Mouse (Mus musculus) right cerebral cortex, postnatal 36 days (tissue): ENCODE data around the gene Kcnk4.
A peak's percentile ranks its signal among the peaks of the same experiment; 100 is the strongest.

ENCODE experiments used
- DNase-seq, 2 experiments: peaks; one replicate each; pipeline ENCODE4 v3.0.0; 2022; ENCODE audit warnings: low spot score in 2 of 2, mixed read lengths in 1 of 2

The Kcnk4 gene

DNA sequence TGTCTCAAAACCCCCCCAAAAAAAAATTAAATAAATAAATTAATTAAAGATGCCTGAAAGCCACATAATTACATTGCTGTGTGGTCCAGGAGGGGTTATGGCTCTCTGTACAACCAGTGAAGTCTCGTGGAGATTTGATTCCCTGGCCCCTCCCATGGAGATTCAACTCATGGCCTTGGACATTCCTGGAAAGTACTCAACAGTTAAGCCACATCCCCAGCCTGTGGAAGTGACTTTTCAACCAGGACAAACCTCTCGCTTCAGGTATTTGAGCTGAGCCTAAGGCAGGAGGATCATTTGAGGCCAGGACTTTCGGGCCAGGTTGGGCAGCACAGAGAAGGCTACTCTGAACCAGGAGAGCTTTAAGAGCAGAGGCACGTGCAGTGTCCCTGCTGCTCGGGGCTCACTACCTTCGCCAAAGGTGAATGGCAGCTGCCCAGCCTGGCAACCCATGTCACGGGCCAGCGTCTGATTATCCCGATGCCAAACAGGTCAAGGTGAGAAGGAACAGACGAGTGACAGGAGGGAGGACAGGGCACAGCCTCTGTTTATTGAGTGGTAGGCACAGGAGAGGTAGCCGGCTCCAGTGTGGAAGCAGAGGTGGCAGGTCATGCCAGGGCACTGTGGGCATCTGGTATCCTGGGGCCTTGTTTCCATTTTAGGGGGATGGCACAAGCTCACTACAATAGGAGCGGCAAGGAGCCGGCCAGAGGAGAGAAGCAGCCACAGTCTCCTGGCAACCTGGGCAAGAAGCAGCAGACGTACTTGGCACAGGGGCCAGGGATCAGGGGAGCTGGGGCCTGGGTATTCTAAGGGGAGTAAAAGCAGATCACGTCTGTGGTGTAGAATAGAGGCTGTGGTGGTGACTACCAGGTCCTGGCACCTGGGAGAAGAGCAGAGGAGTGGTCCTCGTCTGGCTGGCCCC, 3.5 kb upstream of the Kcnk4 start:
- no peak for DNase-seq

GRCm38 (mm10) chr19:6936299-6936698, 2.0 kb upstream of the Kcnk4 start:
- no peak for DNase-seq

DNA sequence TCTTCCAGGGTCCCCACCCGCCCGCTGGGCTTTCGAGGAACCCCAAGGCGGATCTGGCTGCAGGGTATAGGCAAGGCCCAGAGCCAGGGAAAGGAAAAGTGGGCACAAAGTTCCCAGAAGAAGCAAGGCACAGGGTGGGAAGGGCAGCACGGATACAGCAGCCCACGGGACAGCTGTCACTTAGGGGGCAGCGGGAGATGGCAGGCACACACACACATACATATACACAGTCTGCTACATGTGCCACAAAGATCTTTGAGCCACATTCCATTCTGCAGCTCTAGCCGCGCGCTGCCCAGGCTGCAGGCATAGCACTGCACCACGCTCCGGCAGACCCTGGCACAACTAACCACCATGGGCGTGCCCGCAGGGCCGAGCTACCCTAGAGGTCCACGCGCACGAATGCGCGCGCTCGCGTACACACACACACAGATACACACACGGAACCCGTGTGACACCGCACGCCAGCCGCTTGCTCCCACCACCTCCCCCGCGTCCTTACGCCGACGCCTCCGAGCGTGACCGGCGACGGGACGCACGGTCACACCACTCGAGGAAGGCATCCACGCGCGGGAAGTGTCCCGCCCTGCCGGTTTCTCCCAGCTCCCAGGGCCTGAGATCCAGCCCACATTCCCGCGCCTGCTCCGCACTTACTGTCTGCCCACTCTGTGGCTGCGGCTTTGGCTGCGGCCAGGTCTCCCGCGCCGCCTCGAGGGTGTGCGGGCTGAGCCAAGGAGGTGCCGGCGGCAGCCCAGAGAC, 700 bp downstream of the Kcnk4 start:
- peak in 1 of 2 experiments; percentile 49 for DNase-seq

- no peak for DNase-seq
Measured at GRCm38 (mm10) chr19:6933102-6933435, 1.2 kb downstream of the Kcnk4 start.

DNA sequence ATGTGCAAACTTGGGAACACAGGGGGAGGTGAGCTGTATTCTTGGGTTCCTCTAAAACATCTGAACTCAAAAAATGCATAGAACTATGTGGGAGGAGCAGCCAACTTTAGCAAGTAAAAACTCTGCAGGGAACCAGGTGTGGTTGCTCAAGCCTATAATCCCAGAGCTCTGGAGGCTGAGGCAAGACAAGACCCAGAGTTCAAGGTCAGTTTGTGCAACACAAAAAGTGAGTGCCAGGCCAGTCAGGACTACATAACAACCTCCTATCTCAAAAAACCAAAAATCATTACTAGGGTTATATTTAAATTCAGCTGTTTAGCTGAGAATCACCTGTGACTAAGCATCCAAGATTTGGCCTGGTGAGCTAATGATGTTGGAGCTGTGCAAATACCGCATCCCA, 2.3 kb downstream of the Kcnk4 start:
- DNase-seq, result no peak

DNA sequence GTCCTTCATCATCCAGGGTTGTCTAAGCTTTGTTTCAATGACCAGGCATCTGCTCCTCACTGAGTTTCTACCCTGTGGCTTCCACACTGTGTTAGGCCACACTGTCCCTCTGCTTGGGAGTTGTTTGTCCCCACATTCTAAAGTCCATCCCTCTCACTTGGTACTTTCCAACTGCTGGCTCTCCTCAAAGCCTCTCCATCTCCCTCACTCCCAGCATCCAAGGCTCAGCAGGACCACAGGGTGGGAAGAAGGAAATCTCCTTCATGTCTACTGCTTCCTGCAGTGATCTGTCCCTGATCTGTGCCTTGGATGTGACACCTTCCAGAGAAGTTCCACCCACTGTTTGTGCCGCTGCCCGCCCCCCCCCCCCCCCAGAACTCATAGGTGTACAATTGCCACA, 3.3 kb downstream of the Kcnk4 start:
- no peak for DNase-seq

DNA sequence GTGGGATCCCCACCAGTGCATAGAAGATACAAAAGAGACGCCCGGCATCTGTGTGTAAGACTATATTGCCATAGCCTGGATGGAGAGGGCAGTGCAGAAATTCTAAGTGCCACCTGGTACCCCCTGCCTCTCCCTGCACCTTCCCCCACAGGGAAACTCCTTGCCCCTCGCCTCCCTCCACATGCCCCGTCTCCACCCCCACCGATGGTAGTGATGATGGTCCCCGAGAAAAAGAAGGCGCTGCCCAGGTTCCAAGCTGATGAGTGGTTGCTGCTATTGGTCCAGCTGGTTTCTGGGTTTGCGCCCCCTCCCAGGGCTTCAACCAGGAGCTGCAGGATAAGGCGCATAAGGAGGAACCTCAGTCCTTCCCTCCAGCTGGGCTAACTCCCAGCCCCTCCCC, 6.2 kb downstream of the Kcnk4 start:
- no peak for DNase-seq

- DNase-seq, result no peak
Measured at GRCm38 (mm10) chr19:6926559-6927255, 7.6 kb downstream of the Kcnk4 start.

- no peak for DNase-seq
Measured at GRCm38 (mm10) chr19:6925611-6926329, 8.5 kb downstream of the Kcnk4 start.

GRCm38 (mm10) chr19:6925307-6925573, 9.1 kb downstream of the Kcnk4 start, which contains the start of gene Catsperz:
Gene Catsperz, minus strand, starts transcription at chr19:6925380.
- DNase-seq, result no peak

GRCm38 (mm10) chr19:6924461-6925306, 9.6 kb downstream of the Kcnk4 start:
- peak; percentile 80 to 81 for DNase-seq

DNA sequence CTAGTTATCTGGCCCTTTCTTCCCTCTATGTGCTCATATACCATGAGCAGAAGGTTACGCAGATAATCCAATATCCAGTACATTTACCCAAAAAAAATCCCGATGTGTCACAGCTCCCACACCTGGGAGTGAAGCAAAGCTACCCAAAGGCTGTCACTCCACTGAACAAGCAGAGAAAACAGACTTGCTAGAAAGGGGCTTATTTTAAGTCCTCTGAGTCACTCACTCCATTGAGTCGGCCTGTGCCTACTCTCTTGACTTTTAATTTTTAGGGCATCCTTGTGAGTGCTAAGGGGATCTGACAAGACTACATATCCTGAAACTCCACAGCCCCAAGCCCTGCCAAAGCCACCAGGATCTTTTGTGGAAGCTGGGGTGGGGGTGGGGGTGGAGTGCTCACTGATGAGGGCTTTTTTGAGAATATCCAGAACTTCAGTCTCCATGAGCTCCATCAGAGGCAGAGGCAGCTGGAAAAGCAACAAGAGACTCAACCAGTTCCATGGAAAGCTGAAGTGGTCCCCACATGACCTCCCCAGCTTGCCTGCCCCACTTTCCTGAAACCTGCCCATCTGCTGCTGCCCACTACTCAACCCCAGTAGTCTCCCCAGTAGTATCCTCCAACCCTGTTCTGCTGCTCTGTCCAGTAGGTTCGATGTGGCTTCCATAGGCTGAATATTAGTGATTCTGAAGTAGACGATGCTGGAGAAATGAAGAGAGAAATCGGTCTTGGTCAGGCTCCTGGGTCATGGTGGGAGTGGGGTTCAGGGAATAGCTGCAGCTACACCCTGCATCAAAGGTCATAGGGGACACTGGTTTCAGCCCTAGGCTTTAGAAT, 11.2 kb downstream of the Kcnk4 start:
- DNase-seq, result no peak

DNA sequence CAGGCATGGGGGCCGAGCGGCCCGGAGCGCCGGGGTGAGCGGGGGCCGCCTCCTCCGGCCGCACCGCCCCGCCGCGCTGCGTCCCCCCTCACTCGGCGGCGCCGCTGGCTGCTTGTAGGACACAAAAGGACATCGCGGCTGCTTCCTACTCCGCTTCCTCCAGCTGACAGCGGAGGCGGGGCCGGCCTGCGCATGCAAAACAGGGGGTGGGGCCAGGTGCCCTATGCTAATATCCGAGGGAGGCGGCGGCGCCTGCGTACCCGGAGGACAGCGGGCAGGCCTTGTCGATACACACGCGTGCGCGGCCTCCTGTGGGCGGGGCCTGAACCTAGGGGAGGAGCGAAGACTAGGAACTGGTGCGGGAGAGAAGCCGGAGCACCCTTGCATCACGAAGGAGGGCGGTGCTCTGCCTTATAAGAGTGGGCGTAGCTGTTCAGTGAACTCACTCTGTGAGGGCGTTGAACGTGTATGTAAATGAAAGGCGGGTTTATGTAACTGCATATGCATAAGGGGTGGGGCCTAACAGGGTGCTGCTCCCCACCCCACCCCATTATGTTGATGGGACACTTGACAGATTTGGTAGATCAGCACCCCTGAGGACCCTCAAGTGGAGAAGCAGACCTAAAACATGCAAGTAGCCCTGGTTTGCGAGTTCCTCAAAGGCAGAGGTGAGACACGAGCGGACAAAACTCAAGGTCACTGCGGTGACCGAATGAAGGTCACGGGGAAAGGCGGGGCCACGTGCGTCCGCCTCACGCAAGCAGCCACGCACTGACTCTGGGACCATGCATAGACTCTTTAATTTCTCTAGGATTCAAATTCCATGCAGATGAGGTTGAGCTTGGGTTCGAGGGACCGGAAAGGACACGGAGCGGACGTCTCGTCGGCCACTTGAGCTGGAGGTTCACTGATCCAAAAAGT, 12.4 kb downstream of the Kcnk4 start, which contains the start of gene Esrra:
Esrra (minus strand) TSS at position 167 of the 921 bp plus-strand sequence.
- DNase-seq, result peak; percentile 100

DNA sequence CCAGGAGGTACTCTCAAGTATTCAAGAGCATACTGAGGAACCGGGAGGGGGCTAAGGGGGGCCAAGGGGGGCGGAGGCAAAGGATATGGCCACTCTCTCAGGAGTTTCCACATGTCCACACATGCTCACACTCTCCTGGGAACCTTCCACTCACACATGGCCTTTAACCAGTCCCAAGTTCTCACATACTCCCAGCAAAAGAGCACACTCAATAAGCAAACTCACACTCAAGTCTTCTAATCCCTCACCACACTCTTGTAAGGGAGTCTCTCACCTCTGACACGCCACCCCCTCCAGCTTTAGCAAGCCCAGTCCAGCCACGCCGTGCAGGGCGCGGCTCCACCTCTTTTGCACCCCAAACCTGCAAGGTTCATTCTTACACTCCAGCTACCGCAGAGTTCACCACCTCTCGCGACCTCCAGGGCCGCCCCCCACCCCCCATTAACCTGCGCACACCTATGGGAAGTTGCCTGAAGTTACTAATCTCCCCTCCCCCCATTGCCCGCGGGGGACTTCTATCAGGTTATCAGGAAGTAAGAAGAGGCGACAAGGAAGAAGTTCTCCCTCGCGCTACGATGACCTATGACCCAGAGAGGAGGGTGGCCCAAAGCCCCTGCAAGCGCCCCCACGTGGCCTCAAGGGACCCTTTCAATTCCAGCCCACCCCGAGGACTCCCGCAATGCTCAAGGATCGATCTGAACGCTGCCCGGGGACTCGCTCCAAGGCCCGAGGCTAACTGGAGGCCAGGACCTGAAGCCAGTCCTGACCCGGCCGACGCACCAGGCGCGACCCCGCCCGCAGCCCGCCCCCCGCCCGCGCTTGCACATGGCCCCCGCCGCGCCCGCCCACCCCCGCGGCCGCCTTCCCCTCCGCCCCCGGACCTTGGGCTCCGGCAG, 13.3 kb downstream of the Kcnk4 start:
- DNase-seq, result no peak

DNA sequence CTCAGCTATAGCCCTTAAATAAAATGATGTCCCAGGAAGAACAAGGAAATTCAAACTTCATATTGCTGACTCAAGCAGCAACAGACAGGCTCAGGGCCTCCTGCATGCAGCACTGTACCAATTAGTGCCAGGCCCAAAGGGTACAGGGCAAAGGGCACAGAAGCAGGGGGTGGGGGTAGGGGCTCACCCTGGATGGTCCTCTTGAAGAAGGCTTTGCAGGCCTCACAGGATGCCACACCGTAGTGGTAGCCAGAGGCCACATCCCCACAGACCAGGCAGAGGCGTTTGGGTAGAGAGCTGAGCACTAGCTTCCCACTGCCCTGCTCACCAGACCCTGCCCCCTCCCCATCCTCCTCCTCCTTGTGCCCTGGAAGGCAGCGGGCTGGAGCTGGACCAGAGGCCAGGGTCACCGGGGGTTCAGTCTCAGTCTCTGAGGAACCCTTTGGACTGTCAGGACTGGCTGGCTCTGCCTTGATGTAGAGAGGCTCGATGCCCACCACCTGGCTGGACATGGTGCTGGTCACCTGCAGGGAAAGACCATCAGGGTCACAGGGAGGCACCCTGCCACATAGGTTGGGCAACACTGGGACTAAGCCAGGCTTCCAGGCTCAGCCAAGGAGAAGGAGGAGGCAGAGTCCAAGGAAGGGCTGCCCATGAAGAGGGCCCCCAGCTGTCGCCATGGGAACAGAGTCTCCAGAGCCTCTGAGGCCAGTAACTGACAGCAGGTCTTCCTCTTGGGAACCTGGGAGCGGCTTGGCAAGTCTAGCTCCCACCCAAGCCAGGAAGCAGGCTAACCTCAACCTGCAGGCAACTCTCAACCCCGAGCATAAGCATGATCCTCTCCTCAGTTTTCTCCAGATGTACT, 14.2 kb downstream of the Kcnk4 start:
- no peak for DNase-seq

DNA sequence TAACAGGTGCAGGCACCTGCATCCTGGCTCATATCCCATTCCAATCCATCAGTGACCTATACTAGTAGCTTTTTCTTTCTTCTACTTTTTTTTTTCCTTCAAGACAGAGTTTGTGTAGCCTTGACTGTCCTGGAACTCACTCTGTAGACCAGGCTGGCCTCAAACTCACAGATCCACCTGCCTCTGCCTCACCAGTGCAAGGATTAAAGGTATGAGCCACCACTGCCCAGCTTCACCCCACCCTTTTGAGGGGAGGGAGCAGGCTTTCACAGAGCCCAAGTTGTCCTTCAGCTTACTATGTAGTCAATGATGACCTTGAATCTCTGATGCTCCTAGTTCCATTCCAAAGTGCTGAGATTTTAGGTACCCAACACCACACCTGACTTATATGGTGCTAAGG, 14.9 kb downstream of the Kcnk4 start:
- no peak for DNase-seq

DNA sequence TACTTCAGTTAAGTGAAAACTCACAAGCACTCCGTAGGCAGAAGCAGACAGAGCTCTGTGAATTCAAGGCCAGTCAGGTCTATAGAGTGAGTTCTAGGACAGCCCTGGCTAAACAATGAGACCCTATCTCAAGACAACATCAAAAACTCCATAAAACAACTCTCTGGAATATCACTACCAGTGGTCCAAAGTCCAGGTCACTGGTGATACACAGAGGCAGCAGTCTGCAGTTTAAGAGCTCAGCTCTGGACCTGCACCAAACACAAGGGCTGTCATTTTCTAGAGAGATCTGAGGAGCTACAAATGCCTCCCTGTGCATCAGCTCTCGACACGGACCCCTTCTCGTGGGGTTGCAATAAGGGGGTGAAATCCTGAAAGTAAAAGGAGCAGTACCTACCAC, 16.0 kb downstream of the Kcnk4 start:
- no peak for DNase-seq
